Mouse (Mus musculus) gastrocnemius, postnatal 14 days (tissue): ENCODE results near the gene Spic. TPM values are rescaled to one million over a fixed set of nuclear protein-coding genes. Genes with fewer than 3 reads are reported as not detected.
A peak's percentile ranks its signal among the peaks of the same experiment; 100 is the strongest.
"Not testable (repeated sequence)": the region's sequence is repeated elsewhere in the genome, so short reads cannot be mapped to it uniquely, and the experiment has no call there.

Experiments
- DNase-seq: peaks from one replicate; pipeline ENCODE4 v3.0.0; 2021; ENCODE audit warnings: mixed read lengths
- intact Hi-C: fragments of 180-260 bp; cut with DNase I; formaldehyde crosslinking; loops from one replicate; pipeline ENCODE4 v1.15.1; 2025; ENCODE audit warnings: low total_unique reads
- total RNA-seq, 2 experiments: library from RNA; stranded (reverse); gene quantifications; 2 replicates each; pipeline ENCODE4 v1.2.3; 2021

Spic gene
- total RNA-seq, 2 experiments from 2014 or later = not detected

GRCm38 (mm10) chr10:88663856-88664255 is 21.0 kb downstream of the Spic start:
- DNase-seq, intact Hi-C loops: not testable (repeated sequence)

DNA sequence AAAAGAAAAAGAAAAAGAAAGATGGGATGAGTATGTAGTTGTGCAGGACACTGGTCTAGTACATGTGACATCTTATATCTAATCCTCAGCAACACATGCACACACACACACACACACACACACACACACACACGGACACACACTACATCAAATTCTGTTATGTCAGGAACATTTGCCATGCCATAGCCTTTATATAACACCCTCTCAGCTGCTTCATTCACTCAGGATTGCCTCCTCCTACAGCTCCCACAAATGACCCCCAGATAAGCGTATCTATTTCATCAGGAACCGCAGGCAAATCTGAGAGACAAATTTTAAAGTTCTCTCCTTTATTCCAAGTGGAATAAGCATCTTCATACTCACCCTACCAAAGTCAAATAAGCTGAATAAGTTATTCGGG is 25.9 kb downstream of the Spic start:
- intact Hi-C loops = no loop called here
- no peak for DNase-seq

DNA sequence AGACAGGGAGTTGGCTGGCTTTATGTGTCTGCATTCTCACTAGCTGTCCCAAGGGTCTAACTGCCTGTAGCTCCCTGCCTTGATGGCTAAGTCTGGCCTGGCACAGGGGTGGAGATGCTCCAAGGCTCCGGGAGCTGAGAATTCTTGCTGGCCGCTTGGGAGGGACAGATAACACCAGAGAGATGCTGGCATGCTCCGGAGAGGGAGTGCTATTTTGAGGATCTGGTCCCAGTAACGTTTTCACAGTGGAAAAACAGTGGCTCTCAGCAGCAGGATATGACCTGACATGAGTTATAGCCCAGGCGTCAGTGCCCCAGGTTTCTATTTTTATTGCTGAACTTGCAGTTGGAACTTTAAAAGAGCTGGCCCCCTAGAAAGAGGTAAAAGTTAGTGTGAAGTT is 39.4 kb downstream of the Spic start:
- peak; percentile 53 for DNase-seq
- intact Hi-C loops = no loop called here

- intact Hi-C loops = no loop called here
- DNase-seq = no peak
Observed at GRCm38 (mm10) chr10:88631330-88631953, 53.4 kb downstream of the Spic start.

GRCm38 (mm10) chr10:88630663-88631329 is 54.0 kb downstream of the Spic start:
- DNase-seq = no peak
- intact Hi-C loops = no loop called here

- intact Hi-C loops = no loop called here
- DNase-seq = no peak
Observed at GRCm38 (mm10) chr10:88627052-88627451, 57.8 kb downstream of the Spic start.

GRCm38 (mm10) chr10:88626176-88626575 is 58.6 kb downstream of the Spic start:
- DNase-seq = no peak
- intact Hi-C loops = no loop called here

Other genes starting within 250 kb of the Spic start
- gene Sycp3, start 225.4 kb downstream of the Spic start, total RNA-seq = not detected
- gene Chpt1, start 180.9 kb downstream of the Spic start, total RNA-seq = 10 to 100 TPM; 51.5 to 59.9 TPM
- 1,000 to 10,000 TPM; 1,223 to 1,292 TPM for gene Mybpc1, start 79.9 kb downstream of the Spic start, total RNA-seq
- gene Arl1, start 45.8 kb upstream of the Spic start, total RNA-seq = 10 to 100 TPM; 70.9 to 77.0 TPM
- gene Utp20, start 141.8 kb upstream of the Spic start, total RNA-seq = 1 to 10 TPM; 8.2 to 9.2 TPM
- gene Slc5a8, start 201.0 kb upstream of the Spic start, total RNA-seq = not detected